Mouse (Mus musculus): Measurements from ENCODE around the gene Snx21.

GRCm38 (mm10) chr2:164761502-164761901, 24.1 kb upstream of the Snx21 start:
- TF ChIP-seq GATA1 (IDR thresholded peaks at IDR 0.05; ENCODE audit: borderline replicate concordance, low read length) (no peak), FLI1 (IDR thresholded peaks at IDR 0.05; ENCODE audit: low read length) (no peak)

Data from megakaryocyte, embryonic 14.5 days (primary cell).